Mouse (Mus musculus): ENCODE measurements around the gene Lap3.

DNA sequence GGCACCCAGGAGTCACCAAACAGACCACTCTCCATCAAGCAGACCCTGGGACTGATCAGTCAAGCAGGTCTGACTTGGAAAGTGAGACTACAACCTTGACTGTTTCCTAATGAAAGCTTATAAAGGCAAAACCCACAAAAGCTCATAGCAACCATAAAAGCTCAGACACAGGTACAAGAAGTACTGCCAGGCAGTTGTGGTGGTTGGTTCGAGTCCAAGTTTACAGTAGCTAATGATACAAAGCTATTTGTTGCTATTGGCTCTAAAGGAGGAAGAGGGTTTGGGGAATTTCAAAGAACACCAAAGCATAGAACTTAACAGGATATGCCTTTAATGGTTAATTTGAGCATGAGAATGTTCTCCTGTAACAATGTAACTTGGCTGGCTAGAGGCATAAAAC is 9.5 kb upstream of the Lap3 start:
- TF ChIP-seq CTCF (IDR thresholded peaks at IDR 0.05; ENCODE audit: low read depth) (no peak), EP300 (IDR thresholded peaks at IDR 0.05; ENCODE audit: low read depth) (no peak)

Measured in liver, embryonic 14.5 days (tissue).